Mouse (Mus musculus): ENCODE data around the gene Paxbp1.
A peak's percentile ranks its signal among the peaks of the same experiment; 100 is the strongest.

Paxbp1 gene

GRCm38 (mm10) chr16:90997822-90998221, 46.5 kb downstream of the Paxbp1 start:
- DNase-seq (ENCODE audit: low read depth, low spot score) = peak; percentile 23

GRCm38 (mm10) chr16:90996327-90997243, 47.8 kb downstream of the Paxbp1 start:
- DNase-seq (ENCODE audit: low read depth, low spot score) = no peak

GRCm38 (mm10) chr16:90995498-90995897, 48.8 kb downstream of the Paxbp1 start:
- DNase-seq (ENCODE audit: low read depth, low spot score) = no peak

- peak; percentile 89 for DNase-seq (ENCODE audit: low read depth, low spot score)
Measured at GRCm38 (mm10) chr16:90995023-90995422, 49.3 kb downstream of the Paxbp1 start.

GRCm38 (mm10) chr16:90989162-90989561, 55.2 kb downstream of the Paxbp1 start:
- no peak for DNase-seq (ENCODE audit: low read depth, low spot score)

GRCm38 (mm10) chr16:90988665-90989064, 55.7 kb downstream of the Paxbp1 start:
- DNase-seq (ENCODE audit: low read depth, low spot score) = no peak

- DNase-seq (ENCODE audit: low read depth, low spot score) = no peak
Measured at GRCm38 (mm10) chr16:90988039-90988438, 56.3 kb downstream of the Paxbp1 start.

GRCm38 (mm10) chr16:90971004-90971403, 73.3 kb downstream of the Paxbp1 start:
- DNase-seq (ENCODE audit: low read depth, low spot score) = no peak

GRCm38 (mm10) chr16:90966241-90966640, 78.1 kb downstream of the Paxbp1 start:
- no peak for DNase-seq (ENCODE audit: low read depth, low spot score)

- DNase-seq (ENCODE audit: low read depth, low spot score) = no peak
Measured at GRCm38 (mm10) chr16:90964302-90964701, 80.0 kb downstream of the Paxbp1 start.
